Mouse (Mus musculus) inflammation-experienced regulatory T-cells, adult 6 months (primary cell): ENCODE measurements around the gene Krt88. TPM values are rescaled to one million over a fixed set of nuclear protein-coding genes. Genes with fewer than 3 reads are reported as not detected.

Source experiments
- ATAC-seq: one replicate; pipeline ENCODE4 v1.8.0; 2017
- polyA plus RNA-seq, 3 experiments: library from polyadenylated mRNA; unstranded; fragments of 100-300 nt; shearing (Covaris generic); gene quantifications; one replicate each; pipeline ENCODE4 v1.2.1; 2017

Krt88 gene
- not detected for polyA plus RNA-seq

GRCm38 (mm10) chr15:101447444-101447843 is at the start of gene Krt88:
Gene Krt88, plus strand, starts transcription at chr15:101447744.
- ATAC-seq = no peak

GRCm38 (mm10) chr15:101398269-101398668 is 49.3 kb upstream of the Krt88 start:
- ATAC-seq = no peak

GRCm38 (mm10) chr15:101410775-101411174 is 36.8 kb upstream of the Krt88 start, which contains the start of gene Krt7:
Gene Krt7, plus strand, starts transcription at chr15:101411043.
- ATAC-seq = no peak

GRCm38 (mm10) chr15:101412188-101412587 is 35.4 kb upstream of the Krt88 start:
- no peak for ATAC-seq

GRCm38 (mm10) chr15:101413916-101414635 is 33.5 kb upstream of the Krt88 start:
- ATAC-seq = no peak

GRCm38 (mm10) chr15:101414807-101415565 is 32.6 kb upstream of the Krt88 start:
- no peak for ATAC-seq

- ATAC-seq = no peak
Observed at GRCm38 (mm10) chr15:101418950-101419349, 28.6 kb upstream of the Krt88 start.

GRCm38 (mm10) chr15:101420903-101421302 is 26.6 kb upstream of the Krt88 start:
- no peak for ATAC-seq

- ATAC-seq = no peak
Observed at GRCm38 (mm10) chr15:101424914-101425313, 22.6 kb upstream of the Krt88 start.

- no peak for ATAC-seq
Observed at GRCm38 (mm10) chr15:101436611-101437010, 10.9 kb upstream of the Krt88 start.

- no peak for ATAC-seq
Observed at GRCm38 (mm10) chr15:101438555-101438954, 9.0 kb upstream of the Krt88 start, which contains the start of gene Krt87. Gene Krt87, minus strand, starts transcription at chr15:101438804.

- ATAC-seq = no peak
Observed at GRCm38 (mm10) chr15:101440837-101441236, 6.7 kb upstream of the Krt88 start.

- ATAC-seq = no peak
Observed at GRCm38 (mm10) chr15:101446572-101446971, 972 bp upstream of the Krt88 start.

GRCm38 (mm10) chr15:101453093-101453736 is 5.7 kb downstream of the Krt88 start:
- ATAC-seq = peak; percentile 38

GRCm38 (mm10) chr15:101454774-101455173 is 7.2 kb downstream of the Krt88 start:
- no peak for ATAC-seq

GRCm38 (mm10) chr15:101455292-101455691 is 7.7 kb downstream of the Krt88 start:
- no peak for ATAC-seq

- no peak for ATAC-seq
Observed at GRCm38 (mm10) chr15:101455891-101456290, 8.3 kb downstream of the Krt88 start.

GRCm38 (mm10) chr15:101458361-101458930 is 10.9 kb downstream of the Krt88 start:
- ATAC-seq = no peak

GRCm38 (mm10) chr15:101459283-101459682 is 11.7 kb downstream of the Krt88 start:
- ATAC-seq = no peak

- no peak for ATAC-seq
Observed at GRCm38 (mm10) chr15:101463651-101464050, 16.1 kb downstream of the Krt88 start, which contains the start of gene Krt81. Gene Krt81, minus strand, starts transcription at chr15:101463751.

GRCm38 (mm10) chr15:101469093-101469492 is 21.5 kb downstream of the Krt88 start:
- ATAC-seq = no peak

GRCm38 (mm10) chr15:101472952-101473528 is 25.5 kb downstream of the Krt88 start, which contains the start of gene Krt86:
Gene Krt86, plus strand, starts transcription at chr15:101473478.
- ATAC-seq = no peak
